Mouse (Mus musculus) bone marrow, adult 2 months (tissue): ENCODE results near the gene Cldn14.

Source experiments
- CTCF ChIP-seq: fragments of 200-500 bp; IDR thresholded peaks from 2 replicates; pipeline ENCODE4 v1.5.1; 2011; ENCODE audit warnings: low read length, control low read depth; ENCODE audit not compliant: control insufficient read depth, insufficient read depth
- POLR2A ChIP-seq: fragments of 200-500 bp; IDR thresholded peaks from 2 replicates; pipeline ENCODE4 v1.6.1; 2011; ENCODE audit warnings: low read depth, mild to moderate bottlenecking, control low read depth, low read length, borderline replicate concordance; ENCODE audit not compliant: control insufficient read depth

DNA sequence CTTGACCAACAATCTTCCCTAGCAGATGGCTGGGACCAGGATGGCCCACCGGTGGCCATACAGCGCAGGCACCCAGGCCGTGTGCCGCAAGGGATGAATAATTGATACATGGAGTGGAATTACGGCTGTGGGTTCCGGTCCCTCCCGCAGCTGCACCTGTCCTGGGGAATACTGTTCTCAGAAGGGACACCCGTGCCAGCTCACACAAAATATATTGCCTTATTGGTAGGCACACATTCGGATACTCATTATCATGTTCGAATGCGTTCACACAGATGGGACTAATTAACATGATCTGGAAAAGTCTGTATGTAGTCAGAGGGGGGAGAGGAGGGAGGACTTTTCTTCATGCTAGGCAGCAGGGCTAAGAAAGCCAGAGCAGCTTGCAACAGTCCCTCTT, 37.6 kb downstream of the Cldn14 start:
- TF ChIP-seq CTCF (no peak), POLR2A (no peak)
